Mouse (Mus musculus) heart, postnatal 0 days (tissue): ENCODE measurements around the gene Ranbp10.

ENCODE experiments used
- CTCF ChIP-seq: IDR thresholded peaks from 2 replicates; pipeline ENCODE4 v1.5.1; 2016; ENCODE audit warnings: antibody characterized with exemption, control low read depth, low read depth
- EP300 ChIP-seq: IDR thresholded peaks from 2 replicates; pipeline ENCODE4 v1.6.1; 2016; ENCODE audit warnings: antibody characterized with exemption, low read depth

DNA sequence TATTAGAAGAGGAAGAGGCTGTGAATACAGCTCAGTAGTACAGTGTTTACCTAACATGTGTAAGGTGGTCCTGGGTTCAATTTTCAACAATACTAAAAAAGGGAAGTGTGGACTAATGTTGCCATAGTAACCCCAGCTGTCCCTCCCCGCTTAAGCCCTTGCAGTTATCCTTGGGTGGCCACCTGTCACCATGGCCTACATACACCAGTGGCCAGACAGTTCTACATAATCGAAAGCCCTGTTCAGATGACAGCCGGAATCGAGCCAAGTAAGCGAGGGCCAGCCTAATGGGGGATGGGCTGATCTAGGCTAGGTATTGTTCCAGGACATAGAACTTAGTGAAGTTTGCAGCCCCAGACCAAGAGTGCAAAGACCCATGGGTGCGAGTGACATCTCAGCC, 9.8 kb upstream of the Ranbp10 start:
- TF ChIP-seq CTCF (no peak), EP300 (no peak)
